Mouse (Mus musculus) kidney, adult 11 months (tissue): Measurements from ENCODE around the gene Vmn1r199.
"Not testable (repeated sequence)": the region's sequence is repeated elsewhere in the genome, so short reads cannot be mapped to it uniquely, and the experiment has no call there.

Experiments used
- DNase-seq: peaks from one replicate; pipeline ENCODE4 v3.0.0; 2022

Vmn1r199 gene

DNA sequence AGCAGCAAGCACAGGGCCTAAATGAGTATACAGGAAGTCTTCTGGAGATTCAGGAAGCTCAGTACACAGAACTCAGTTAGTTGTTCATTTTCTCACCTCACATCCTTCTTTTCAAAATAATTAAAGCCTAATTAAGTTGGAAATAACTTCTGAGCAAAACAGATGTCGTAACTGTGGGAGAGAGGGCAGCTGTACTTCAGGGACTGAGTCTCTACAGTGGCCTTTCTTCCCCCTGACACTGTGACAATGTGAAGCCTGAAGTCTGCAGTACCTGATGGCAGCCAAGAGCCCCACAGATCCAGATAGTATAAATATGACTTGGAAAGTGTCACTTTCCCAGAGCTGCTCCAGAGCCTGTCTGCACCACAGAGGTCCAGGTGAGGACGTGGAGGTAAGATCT is at the start of gene Vmn1r199:
Gene Vmn1r199, plus strand, starts transcription at position 301 of the 400 bp plus-strand sequence.
- no peak for DNase-seq

DNA sequence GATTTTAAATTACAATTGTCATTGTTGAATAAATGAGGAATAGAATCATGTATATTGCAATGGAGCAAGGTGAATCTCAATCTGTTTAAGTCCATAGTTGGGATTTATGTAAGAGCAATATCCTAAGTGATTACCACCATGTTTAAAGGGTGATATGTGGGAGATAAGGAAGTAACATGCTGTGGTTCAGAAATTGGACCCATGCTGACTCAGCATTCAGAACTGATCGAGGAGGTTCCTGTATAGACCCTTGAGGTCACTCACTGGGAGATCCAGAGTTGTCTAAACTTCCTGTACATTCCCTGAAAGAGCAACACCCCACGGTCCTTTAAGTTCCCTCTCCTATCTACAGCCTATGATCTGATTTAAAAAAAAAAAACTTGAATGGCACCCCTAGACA is 46.3 kb upstream of the Vmn1r199 start:
- DNase-seq = no peak

DNA sequence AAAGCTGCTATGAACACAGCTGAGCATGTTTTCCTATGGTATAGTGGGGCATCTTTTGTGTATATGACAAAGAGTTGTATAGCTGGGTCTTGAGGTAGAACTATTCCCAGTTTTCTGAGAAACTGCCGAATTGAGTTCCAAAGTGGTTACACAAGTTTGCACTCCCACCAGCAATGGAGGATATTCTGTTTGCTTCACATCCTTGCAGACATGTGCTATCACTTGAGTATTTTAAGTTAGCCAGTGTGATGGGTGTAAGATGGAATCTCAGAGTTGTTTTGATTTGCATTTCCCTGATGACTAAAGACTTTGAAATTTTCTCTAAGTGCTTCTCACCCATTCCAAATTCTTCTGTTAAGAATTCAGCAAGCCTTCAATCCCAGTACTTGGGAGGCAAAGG is 44.1 kb upstream of the Vmn1r199 start:
- no peak for DNase-seq

DNA sequence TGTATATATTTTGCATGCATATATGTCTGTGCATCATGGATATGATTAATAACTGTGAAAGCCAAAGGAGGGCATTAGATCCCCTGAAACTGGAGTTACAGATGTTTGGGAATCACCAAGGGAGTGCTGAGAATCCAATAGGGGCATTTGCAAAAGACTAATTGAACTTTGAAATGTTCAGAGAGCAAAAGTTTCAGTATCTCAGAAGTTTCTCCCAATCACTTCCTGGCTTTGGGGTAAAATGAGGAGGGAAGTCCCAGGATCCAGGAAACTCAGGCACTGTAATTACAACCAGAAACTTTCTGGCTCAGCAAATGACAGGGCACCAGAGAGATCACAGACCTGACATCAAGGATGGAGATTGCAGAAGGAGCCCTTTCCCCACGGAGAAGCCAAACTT is 29.6 kb upstream of the Vmn1r199 start, which contains the start of gene Vmn1r198:
Gene Vmn1r198, plus strand, starts transcription at position 301 of the 400 bp plus-strand sequence.
- DNase-seq = no peak

- no peak for DNase-seq
These were observed 28.8 kb upstream of the Vmn1r199 start for GRCm38 (mm10) chr13:22350813-22351212.

GRCm38 (mm10) chr13:22381128-22381527 is 1.5 kb downstream of the Vmn1r199 start:
- not testable (repeated sequence) for DNase-seq

DNA sequence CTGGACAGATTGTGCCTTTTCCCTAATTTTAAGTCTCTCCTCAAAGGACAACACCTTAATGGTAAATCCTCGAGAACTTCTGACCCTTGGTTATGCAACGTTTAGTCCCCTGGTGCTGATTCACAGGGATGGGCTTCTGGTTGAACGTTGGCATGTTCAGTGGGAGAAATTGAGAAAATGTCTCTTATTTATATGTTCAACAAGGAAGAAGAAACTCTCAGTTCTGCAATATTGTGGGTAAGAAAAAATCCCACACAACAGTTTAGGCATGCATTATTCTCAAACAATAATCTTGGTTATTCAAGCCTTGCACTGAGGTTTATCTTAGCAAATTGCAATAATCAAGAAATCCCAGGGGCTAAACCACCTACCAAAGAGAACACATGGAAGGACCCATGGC is 3.8 kb downstream of the Vmn1r199 start:
- DNase-seq = no peak

DNA sequence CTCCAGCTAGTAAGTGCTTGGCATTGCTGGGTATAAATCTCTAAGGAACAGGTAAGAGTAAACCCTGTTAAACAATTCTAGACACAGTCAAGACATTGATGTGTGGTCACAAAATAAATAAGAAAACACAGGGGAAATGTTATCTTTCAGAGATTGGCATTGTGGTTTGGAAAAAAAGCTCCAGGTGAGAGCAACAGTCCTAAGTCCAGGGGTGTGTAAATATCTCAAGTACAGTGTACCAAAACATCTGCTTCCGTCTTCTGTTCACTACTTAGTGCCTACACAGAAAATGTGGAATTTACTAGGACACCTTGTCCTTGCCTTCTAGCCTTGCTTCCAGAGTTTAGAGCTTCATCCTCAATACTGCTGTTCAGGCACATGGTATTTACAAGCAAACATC is 7.4 kb downstream of the Vmn1r199 start:
- DNase-seq = no peak

GRCm38 (mm10) chr13:22390073-22390472 is 10.5 kb downstream of the Vmn1r199 start, which contains the start of gene Vmn1r200:
Gene Vmn1r200, plus strand, starts transcription at chr13:22390373.
- DNase-seq = no peak

DNA sequence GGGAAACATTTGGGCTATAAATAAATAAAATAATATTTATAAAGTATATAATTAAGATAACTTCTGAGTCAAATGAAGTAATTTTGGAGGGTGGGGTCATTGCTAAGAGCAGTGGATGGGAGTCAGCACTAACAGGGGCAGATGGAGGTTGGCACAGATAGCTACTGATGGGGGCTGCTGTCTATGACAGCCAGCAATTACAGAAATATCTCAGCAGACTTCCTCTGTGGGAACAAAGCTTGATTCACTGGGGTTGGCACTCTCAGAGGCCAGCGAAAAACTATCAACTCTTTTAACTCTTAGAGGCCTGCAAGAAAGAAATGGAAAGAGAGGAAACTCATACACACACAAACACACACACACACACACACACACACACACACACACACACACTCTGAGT is 23.4 kb downstream of the Vmn1r199 start:
- DNase-seq = no peak
